Mouse (Mus musculus): ENCODE data around the gene Gdpgp1. TPM values are rescaled to one million over a fixed set of nuclear protein-coding genes. Genes with fewer than 3 reads are reported as not detected.

The Gdpgp1 gene
- polyA plus RNA-seq, 1 experiment = 0.91 TPM

DNA sequence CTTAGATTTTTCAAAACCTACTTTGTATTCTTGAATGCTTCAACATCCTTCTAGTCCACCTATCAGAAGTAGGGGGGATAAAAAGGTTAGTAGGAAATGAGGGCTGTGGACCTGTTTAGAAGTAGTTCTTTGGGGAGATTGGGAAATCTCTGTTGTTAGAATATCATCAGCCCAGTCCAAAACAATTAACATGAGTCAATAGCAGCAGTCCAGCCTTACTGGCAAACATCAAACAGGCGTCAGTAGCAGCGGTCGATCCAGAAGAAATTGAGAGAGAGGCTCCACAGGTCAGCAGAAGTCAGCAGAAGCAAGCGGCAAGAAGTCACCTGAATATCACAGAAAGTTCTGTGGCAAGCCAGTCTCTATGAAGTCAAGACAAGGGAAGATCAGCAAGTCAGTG lies 12.2 kb downstream of the Gdpgp1 start:
- TF ChIP-seq TCF3 (IDR thresholded peaks at IDR 0.05; ENCODE audit: insufficient read length, low read depth) = no peak
- TF ChIP-seq MAX (IDR thresholded peaks at IDR 0.05; ENCODE audit: low read depth) = no peak
- no peak for TF ChIP-seq SRF (IDR thresholded peaks at IDR 0.05; ENCODE audit: control insufficient read depth, insufficient read length, low read depth)
- Histone ChIP-seq H3K4me3 (no peak overlapping the region), H3K27me3 (ENCODE audit: control insufficient read depth, insufficient read depth, insufficient read length) (no peaks in the 10 kb centered on the region), H3K4me2 (ENCODE audit: low read depth) (no peak overlapping the region), H3ac (ENCODE audit: control insufficient read depth, insufficient read length) (no peak overlapping the region), H3K79me2 (ENCODE audit: control insufficient read depth, insufficient read depth) (no peaks in the 10 kb centered on the region), H3K36me3 (ENCODE audit: control insufficient read depth, insufficient read depth) (no peaks in the 10 kb centered on the region)

DNA sequence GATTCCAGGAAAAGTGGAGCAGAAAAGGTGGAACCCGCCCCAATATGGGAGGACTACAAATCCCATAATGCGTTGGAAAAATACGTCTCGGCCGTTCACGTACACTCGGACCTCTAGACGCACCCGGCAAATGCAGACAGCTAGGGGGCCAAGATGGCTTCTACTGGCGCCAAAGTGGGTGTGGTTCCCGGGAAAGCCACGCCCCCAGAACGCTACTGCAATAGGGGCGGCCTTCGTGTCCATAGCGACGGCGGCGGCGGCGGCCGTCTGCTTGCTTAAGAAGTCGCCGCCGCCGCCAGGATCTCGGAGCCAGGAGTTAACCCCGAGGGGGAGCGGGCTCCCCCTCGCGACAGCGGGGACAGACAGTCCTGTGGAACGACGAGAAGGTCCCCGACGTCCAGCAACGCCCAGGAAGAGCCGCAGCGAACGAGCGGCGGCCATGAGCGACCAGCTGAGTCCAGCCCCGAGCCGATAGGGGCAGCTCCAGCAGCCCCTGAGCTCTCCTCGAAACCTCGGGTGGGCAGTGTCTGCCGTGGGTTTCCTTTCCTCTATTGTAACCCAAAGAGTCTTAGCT lies 13.6 kb downstream of the Gdpgp1 start, which contains the start of gene Ttll13:
Gene Ttll13 (plus strand): TSS at position 229 of the 574 bp plus-strand sequence.
- Histone ChIP-seq H3K4me3 (peak within 1 kb of the TSS; percentile 31), H3K79me2 (ENCODE audit: control insufficient read depth, insufficient read depth) (no peaks in the 10 kb centered on the region), H3K27me3 (ENCODE audit: control insufficient read depth, insufficient read depth, insufficient read length) (no peaks in the 10 kb centered on the region), H3ac (ENCODE audit: control insufficient read depth, insufficient read length) (peak within 1 kb of the TSS; percentile 22), H3K36me3 (ENCODE audit: control insufficient read depth, insufficient read depth) (no peaks in the 10 kb centered on the region), H3K4me2 (ENCODE audit: low read depth) (peak within 1 kb of the TSS; percentile 70)
- TF ChIP-seq MAX (IDR thresholded peaks at IDR 0.05; ENCODE audit: low read depth) (no peak), POLR2AphosphoS2 (IDR thresholded peaks at IDR 0.05; ENCODE audit: insufficient read length, low read depth) (no peak), E2F4 (IDR thresholded peaks at IDR 0.05; ENCODE audit: insufficient read depth) (peak; percentile 37), MYOD1 (IDR thresholded peaks at IDR 0.05; ENCODE audit: control insufficient read depth in 1 of 3, insufficient read length in 2 of 3, low read depth in 2 of 3) (no peak), POLR2A (IDR thresholded peaks at IDR 0.05; ENCODE audit: insufficient read length, low read depth) (peak; percentile 11)

- Histone ChIP-seq H3K36me3 (ENCODE audit: control insufficient read depth, insufficient read depth) (no peaks in the 10 kb centered on the region), H3K79me2 (ENCODE audit: control insufficient read depth, insufficient read depth) (no peaks in the 10 kb centered on the region), H3K27me3 (ENCODE audit: control insufficient read depth, insufficient read depth, insufficient read length) (no peaks in the 10 kb centered on the region), H3K4me2 (ENCODE audit: low read depth) (peak overlapping the region; percentile 70), H3ac (ENCODE audit: control insufficient read depth, insufficient read length) (peak overlapping the region; percentile 22), H3K4me3 (peak overlapping the region; percentile 31)
- TF ChIP-seq E2F4 (IDR thresholded peaks at IDR 0.05; ENCODE audit: insufficient read depth) = no peak
- TF ChIP-seq MAX (IDR thresholded peaks at IDR 0.05; ENCODE audit: low read depth) = no peak
- no peak for TF ChIP-seq REST (IDR thresholded peaks at IDR 0.05; ENCODE audit: insufficient read depth, insufficient read length)
- TF ChIP-seq POLR2A (IDR thresholded peaks at IDR 0.05; ENCODE audit: insufficient read length, low read depth) = no peak
- TF ChIP-seq USF1 (IDR thresholded peaks at IDR 0.05; ENCODE audit: low read depth) = no peak
- TF ChIP-seq CEBPB (IDR thresholded peaks at IDR 0.05; ENCODE audit: insufficient read depth, poor library complexity, severe bottlenecking) = no peak
- no peak for TF ChIP-seq MYOD1 (IDR thresholded peaks at IDR 0.05; ENCODE audit: control insufficient read depth in 1 of 3, insufficient read length in 2 of 3, low read depth in 2 of 3)
- no peak for TF ChIP-seq POLR2AphosphoS2 (IDR thresholded peaks at IDR 0.05; ENCODE audit: insufficient read length, low read depth)
- no peak for TF ChIP-seq TCF12 (IDR thresholded peaks at IDR 0.05; ENCODE audit: insufficient read depth, poor library complexity, severe bottlenecking)
- no peak for TF ChIP-seq TCF3 (IDR thresholded peaks at IDR 0.05; ENCODE audit: insufficient read length, low read depth)
These were observed 14.2 kb downstream of the Gdpgp1 start for GRCm38 (mm10) chr7:80246859-80247258.

DNA sequence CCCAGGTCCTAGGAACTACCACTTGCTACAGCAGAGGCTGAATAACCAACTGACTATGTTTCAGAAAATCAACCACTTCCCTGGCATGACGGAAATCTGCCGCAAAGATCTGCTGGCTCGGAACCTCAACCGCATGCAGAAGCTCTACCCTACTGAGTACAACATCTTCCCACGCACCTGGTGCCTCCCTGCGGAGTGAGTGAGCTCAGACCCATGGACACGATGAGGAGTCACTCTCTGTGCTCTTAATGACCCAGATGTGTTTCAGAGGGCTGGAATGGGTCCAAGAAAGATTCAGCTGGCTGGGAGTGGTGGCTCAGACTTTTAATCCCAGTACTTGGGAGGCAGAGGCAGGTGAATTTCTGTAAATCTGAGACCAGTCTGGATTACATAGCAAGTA lies 19.8 kb downstream of the Gdpgp1 start:
- no peak overlapping the region for H3ac ChIP-seq (ENCODE audit: control insufficient read depth, insufficient read length)
- no peak overlapping the region for H3K4me3 ChIP-seq
- H3K36me3 ChIP-seq (ENCODE audit: control insufficient read depth, insufficient read depth) = no peaks in the 10 kb centered on the region
- H3K4me2 ChIP-seq (ENCODE audit: low read depth) = no peak overlapping the region
- H3K79me2 ChIP-seq (ENCODE audit: control insufficient read depth, insufficient read depth) = no peaks in the 10 kb centered on the region
- H3K27me3 ChIP-seq (ENCODE audit: control insufficient read depth, insufficient read depth, insufficient read length) = no peaks in the 10 kb centered on the region
- TF ChIP-seq POLR2A (IDR thresholded peaks at IDR 0.05; ENCODE audit: insufficient read length, low read depth) (no peak), MYOD1 (IDR thresholded peaks at IDR 0.05; ENCODE audit: control insufficient read depth in 1 of 3, insufficient read length in 2 of 3, low read depth in 2 of 3) (no peak), SRF (IDR thresholded peaks at IDR 0.05; ENCODE audit: control insufficient read depth, insufficient read length, low read depth) (no peak), TCF12 (IDR thresholded peaks at IDR 0.05; ENCODE audit: insufficient read depth, poor library complexity, severe bottlenecking) (no peak), POLR2AphosphoS2 (IDR thresholded peaks at IDR 0.05; ENCODE audit: insufficient read length, low read depth) (no peak), E2F4 (IDR thresholded peaks at IDR 0.05; ENCODE audit: insufficient read depth) (no peak)

- no peak overlapping the region for H3K4me2 ChIP-seq (ENCODE audit: low read depth)
- TF ChIP-seq TCF3 (IDR thresholded peaks at IDR 0.05; ENCODE audit: insufficient read length, low read depth) = no peak
- TF ChIP-seq REST (IDR thresholded peaks at IDR 0.05; ENCODE audit: insufficient read depth, insufficient read length) = no peak
- no peaks in the 10 kb centered on the region for H3K27me3 ChIP-seq (ENCODE audit: control insufficient read depth, insufficient read depth, insufficient read length)
- no peaks in the 10 kb centered on the region for H3K79me2 ChIP-seq (ENCODE audit: control insufficient read depth, insufficient read depth)
- H3ac ChIP-seq (ENCODE audit: control insufficient read depth, insufficient read length) = no peak overlapping the region
- H3K36me3 ChIP-seq (ENCODE audit: control insufficient read depth, insufficient read depth) = no peaks in the 10 kb centered on the region
- no peak overlapping the region for H3K4me3 ChIP-seq
These were observed 20.2 kb downstream of the Gdpgp1 start for GRCm38 (mm10) chr7:80252886-80253285.

- Histone ChIP-seq H3ac (ENCODE audit: control insufficient read depth, insufficient read length) (no peak overlapping the region), H3K27me3 (ENCODE audit: control insufficient read depth, insufficient read depth, insufficient read length) (no peaks in the 10 kb centered on the region), H3K79me2 (ENCODE audit: control insufficient read depth, insufficient read depth) (no peaks in the 10 kb centered on the region), H3K36me3 (ENCODE audit: control insufficient read depth, insufficient read depth) (no peaks in the 10 kb centered on the region), H3K4me3 (no peak overlapping the region), H3K4me2 (ENCODE audit: low read depth) (no peak overlapping the region)
- TF ChIP-seq REST (IDR thresholded peaks at IDR 0.05; ENCODE audit: insufficient read depth, insufficient read length) (no peak), USF1 (IDR thresholded peaks at IDR 0.05; ENCODE audit: low read depth) (no peak), E2F4 (IDR thresholded peaks at IDR 0.05; ENCODE audit: insufficient read depth) (no peak), POLR2AphosphoS2 (IDR thresholded peaks at IDR 0.05; ENCODE audit: insufficient read length, low read depth) (no peak), MYOD1 (IDR thresholded peaks at IDR 0.05; ENCODE audit: control insufficient read depth in 1 of 3, insufficient read length in 2 of 3, low read depth in 2 of 3) (no peak), POLR2A (IDR thresholded peaks at IDR 0.05; ENCODE audit: insufficient read length, low read depth) (no peak), TCF3 (IDR thresholded peaks at IDR 0.05; ENCODE audit: insufficient read length, low read depth) (no peak)
These were observed 23.3 kb downstream of the Gdpgp1 start for GRCm38 (mm10) chr7:80255981-80256380.
